Mouse (Mus musculus): ENCODE data around the gene Ppp1r9b. TPM values are rescaled to one million over a fixed set of nuclear protein-coding genes. Genes with fewer than 3 reads are reported as not detected.
"Not testable (repeated sequence)": the region's sequence is repeated elsewhere in the genome, so short reads cannot be mapped to it uniquely, and the experiment has no call there.

Gene Ppp1r9b
- polyA plus RNA-seq, 1 experiment: 14.6 TPM

DNA sequence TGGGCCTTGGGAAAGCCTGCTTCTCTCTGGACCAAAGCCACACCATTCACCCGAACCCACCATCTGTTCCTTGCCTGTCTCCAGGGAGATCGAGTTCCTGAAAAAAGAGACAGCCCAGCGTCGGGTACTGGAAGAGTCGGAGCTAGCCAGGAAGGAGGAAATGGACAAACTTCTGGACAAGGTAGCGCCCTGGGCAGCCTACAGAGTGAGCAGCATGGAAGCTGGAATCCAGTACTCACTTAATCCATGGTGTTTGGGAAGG lies 14.0 kb downstream of the Ppp1r9b start:
- H3K27ac ChIP-seq (ENCODE audit: control insufficient read depth, insufficient read depth, low read depth, low read length): no peak overlapping the region

DNA sequence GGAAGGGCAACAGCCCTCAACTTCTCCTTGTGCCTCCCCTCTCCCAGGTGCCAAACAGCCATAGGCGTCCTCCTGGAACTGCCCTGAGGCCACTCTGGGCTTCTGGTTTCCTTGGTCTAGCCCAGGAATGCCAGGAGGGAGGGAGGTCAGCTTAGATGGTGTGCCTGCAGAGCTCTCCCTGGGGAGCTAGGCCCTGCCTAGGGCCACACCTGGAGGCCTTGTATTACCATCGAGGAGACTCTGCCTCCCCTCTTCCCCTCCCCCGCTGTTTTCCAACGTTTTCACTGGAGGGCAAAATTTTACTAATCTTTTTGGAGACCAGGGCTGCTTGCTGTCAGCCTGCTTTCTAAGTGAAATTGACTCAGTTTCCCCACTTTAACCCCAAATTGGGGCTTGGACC lies 15.2 kb downstream of the Ppp1r9b start:
- no peak overlapping the region for H3K4me3 ChIP-seq (ENCODE audit: control insufficient read depth, low read depth, low read length)
- H3K27me3 ChIP-seq (ENCODE audit: control insufficient read depth, insufficient read depth, low read length): peaks cover 2% of the 10 kb centered on the region; the same call in 1 of the 2 replicates
- no peak for TF ChIP-seq CTCF (IDR thresholded peaks at IDR 0.05; ENCODE audit: control insufficient read depth, insufficient read depth, insufficient replicate concordance, low read depth, low read length)
- no peak for TF ChIP-seq POLR2A (IDR thresholded peaks at IDR 0.05; ENCODE audit: control insufficient read depth, low read depth, low read length)
- no peaks in the 10 kb centered on the region for H3K36me3 ChIP-seq (ENCODE audit: control insufficient read depth, insufficient read depth, low read length)
- peaks cover 27% of the 10 kb centered on the region for H3K4me1 ChIP-seq (ENCODE audit: control insufficient read depth, insufficient read depth, low read length)
- H3K27ac ChIP-seq (ENCODE audit: control insufficient read depth, insufficient read depth, low read depth, low read length): no peak overlapping the region

More for the DNA sequence above, 14.0 kb downstream of the Ppp1r9b start:
- no peak overlapping the region for H3K4me3 ChIP-seq (ENCODE audit: control insufficient read depth, low read depth, low read length)
- H3K4me1 ChIP-seq (ENCODE audit: control insufficient read depth, insufficient read depth, low read length): peaks cover 23% of the 10 kb centered on the region
- no peaks in the 10 kb centered on the region for H3K36me3 ChIP-seq (ENCODE audit: control insufficient read depth, insufficient read depth, low read length)
- no peaks in the 10 kb centered on the region; the same call in 1 of the 2 replicates for H3K27me3 ChIP-seq (ENCODE audit: control insufficient read depth, insufficient read depth, low read length)
- TF ChIP-seq CTCF (IDR thresholded peaks at IDR 0.05; ENCODE audit: control insufficient read depth, insufficient read depth, insufficient replicate concordance, low read depth, low read length): no peak
- no peak for TF ChIP-seq POLR2A (IDR thresholded peaks at IDR 0.05; ENCODE audit: control insufficient read depth, low read depth, low read length)

DNA sequence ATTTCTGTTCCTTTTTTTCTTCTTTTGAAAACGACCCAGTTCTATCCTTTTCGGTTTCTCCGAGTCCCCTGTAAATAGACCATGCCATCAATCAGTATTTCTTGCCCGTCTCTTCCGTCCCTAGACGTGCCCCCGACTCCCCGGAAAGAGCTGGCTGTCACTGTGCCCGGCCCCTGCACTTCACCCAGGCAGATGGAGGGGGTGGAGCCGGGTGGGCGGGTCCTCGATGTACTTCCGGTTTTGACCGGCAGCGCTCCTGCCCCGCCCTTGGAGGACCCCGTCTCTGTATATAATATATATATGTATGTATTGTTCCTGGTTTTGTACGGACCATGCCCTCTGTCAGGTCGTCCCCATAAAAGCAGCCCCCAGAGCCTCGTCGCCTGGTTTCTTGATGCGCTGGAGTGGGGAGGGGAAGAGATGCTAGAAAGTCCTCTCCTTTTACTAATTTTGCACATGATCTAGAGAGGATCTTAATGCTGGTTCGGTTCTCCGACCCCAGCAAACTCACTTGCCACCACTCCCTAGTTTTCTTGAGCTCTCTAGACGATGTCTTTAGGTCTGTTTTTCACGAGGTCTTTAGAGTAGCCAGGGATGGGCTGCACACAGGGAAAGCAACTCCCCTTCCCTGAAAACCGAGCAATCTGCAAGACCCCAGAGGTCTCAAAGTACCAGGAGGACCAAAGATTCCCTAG lies 15.8 kb downstream of the Ppp1r9b start:
- Histone ChIP-seq H3K27me3 (ENCODE audit: control insufficient read depth, insufficient read depth, low read length) (peaks cover 2% of the 10 kb centered on the region; the same call in 1 of the 2 replicates), H3K4me1 (ENCODE audit: control insufficient read depth, insufficient read depth, low read length) (peaks cover 27% of the 10 kb centered on the region), H3K27ac (ENCODE audit: control insufficient read depth, insufficient read depth, low read depth, low read length) (no peak overlapping the region), H3K36me3 (ENCODE audit: control insufficient read depth, insufficient read depth, low read length) (no peaks in the 10 kb centered on the region), H3K4me3 (ENCODE audit: control insufficient read depth, low read depth, low read length) (peak overlapping the region; percentile 25)
- no peak for TF ChIP-seq CTCF (IDR thresholded peaks at IDR 0.05; ENCODE audit: control insufficient read depth, insufficient read depth, insufficient replicate concordance, low read depth, low read length)

DNA sequence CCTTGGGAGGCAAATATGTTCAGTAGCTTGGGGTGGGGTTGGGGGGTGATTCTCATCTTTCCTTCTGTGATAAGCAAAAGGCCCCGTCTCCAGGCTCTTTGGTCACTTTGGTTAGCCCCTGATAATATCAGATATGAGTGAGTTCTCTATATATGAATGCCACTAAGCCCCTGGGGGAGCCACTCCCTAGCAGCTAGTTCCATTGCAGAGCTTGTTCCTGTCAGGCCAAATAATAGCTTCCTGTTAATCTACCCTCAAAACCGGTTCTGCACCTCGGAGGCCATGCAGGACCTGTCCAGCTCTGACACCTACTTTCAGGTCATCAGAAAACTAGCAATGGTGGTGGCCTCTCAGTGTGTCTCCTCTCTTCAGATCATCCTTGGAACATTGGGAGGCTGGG lies 16.6 kb downstream of the Ppp1r9b start:
- Histone ChIP-seq H3K36me3 (ENCODE audit: control insufficient read depth, insufficient read depth, low read length) (no peaks in the 10 kb centered on the region), H3K27me3 (ENCODE audit: control insufficient read depth, insufficient read depth, low read length) (peaks cover 2% of the 10 kb centered on the region; the same call in 1 of the 2 replicates), H3K27ac (ENCODE audit: control insufficient read depth, insufficient read depth, low read depth, low read length) (no peak overlapping the region), H3K4me3 (ENCODE audit: control insufficient read depth, low read depth, low read length) (no peak overlapping the region), H3K4me1 (ENCODE audit: control insufficient read depth, insufficient read depth, low read length) (peaks cover 27% of the 10 kb centered on the region)
- no peak for TF ChIP-seq CTCF (IDR thresholded peaks at IDR 0.05; ENCODE audit: control insufficient read depth, insufficient read depth, insufficient replicate concordance, low read depth, low read length)
- no peak for TF ChIP-seq POLR2A (IDR thresholded peaks at IDR 0.05; ENCODE audit: control insufficient read depth, low read depth, low read length)

DNA sequence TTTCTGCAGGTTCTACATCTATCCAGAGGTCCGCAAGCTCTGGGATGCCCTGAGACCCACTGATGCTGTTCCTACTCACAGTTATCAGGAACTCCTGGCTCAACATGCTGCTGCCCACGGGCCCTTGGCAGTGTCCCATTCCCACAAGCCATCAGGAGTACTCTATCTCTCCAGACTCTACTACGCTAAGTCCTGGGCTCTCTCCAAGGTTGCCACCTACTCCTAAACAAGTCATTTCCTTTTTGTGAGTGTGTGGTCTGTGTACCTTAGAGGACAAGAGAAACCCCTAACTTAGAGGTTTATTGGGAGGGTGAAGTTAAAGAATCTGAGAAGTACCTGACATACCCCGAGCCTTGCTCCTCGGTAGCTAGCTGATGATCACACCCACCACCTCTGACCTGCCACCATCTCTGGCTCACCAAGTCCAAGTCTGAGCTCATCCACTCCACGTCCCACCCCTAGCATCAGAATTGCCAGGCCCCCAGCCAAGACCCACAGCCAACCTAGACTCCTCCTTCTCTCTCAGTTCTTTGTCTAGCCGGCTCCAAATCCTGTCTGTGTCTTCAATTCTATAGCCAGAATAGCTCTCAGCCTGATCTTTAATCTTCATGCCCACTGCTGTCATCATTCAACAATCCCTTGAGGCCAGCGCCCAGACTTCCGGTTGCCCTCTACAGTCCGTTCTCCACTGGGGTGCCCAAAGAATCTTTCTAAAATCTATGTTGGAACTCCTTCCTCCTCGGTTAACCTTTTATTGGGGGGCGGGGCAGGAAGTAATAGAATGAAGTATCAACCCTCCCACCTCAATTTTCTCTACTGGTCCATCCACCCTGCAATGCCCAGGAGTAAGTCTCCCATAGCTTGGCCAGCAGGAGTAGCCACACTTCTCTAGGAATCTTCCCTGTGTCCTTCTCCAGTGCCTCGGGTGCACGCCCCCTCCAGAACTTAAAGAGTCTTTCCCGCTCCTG lies 18.1 kb downstream of the Ppp1r9b start:
- Histone ChIP-seq H3K36me3 (ENCODE audit: control insufficient read depth, insufficient read depth, low read length) (no peaks in the 10 kb centered on the region), H3K27ac (ENCODE audit: control insufficient read depth, insufficient read depth, low read depth, low read length) (no peak overlapping the region)

DNA sequence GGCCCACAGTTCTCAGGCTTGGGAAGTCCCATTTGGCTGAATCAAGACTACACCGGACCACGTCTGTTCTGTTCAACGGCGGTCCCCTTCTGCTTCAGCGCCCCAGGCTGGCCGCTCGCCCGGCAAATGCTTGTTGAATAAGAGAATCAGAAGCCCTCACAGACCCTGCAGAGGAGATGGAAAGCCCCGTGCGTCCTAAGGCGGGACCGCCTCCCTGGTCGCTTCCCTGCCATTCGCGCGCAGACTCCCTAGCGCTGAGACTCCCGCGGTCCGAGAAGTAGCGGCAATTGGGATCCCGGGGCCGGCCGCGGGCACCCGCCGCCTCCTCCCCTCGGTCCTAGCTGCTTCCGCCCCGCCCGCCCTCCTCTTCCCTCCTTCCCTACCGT lies 18.8 kb downstream of the Ppp1r9b start, which contains the start of gene Samd14:
Samd14 (plus strand) TSS at position 251 of the 386 bp plus-strand sequence.
- Histone ChIP-seq H3K4me1 (ENCODE audit: control insufficient read depth, insufficient read depth, low read length) (peaks cover 27% of the 10 kb centered on the region), H3K27ac (ENCODE audit: control insufficient read depth, insufficient read depth, low read depth, low read length) (no peak within 1 kb of the TSS), H3K27me3 (ENCODE audit: control insufficient read depth, insufficient read depth, low read length) (peaks cover 2% of the 10 kb centered on the region; the same call in 1 of the 2 replicates)

More for the DNA sequence above, 18.1 kb downstream of the Ppp1r9b start:
- H3K4me1 ChIP-seq (ENCODE audit: control insufficient read depth, insufficient read depth, low read length): peaks cover 27% of the 10 kb centered on the region
- H3K4me3 ChIP-seq (ENCODE audit: control insufficient read depth, low read depth, low read length): peak overlapping the region; percentile 79
- TF ChIP-seq POLR2A (IDR thresholded peaks at IDR 0.05; ENCODE audit: control insufficient read depth, low read depth, low read length) (no peak), CTCF (IDR thresholded peaks at IDR 0.05; ENCODE audit: control insufficient read depth, insufficient read depth, insufficient replicate concordance, low read depth, low read length) (no peak)
- H3K27me3 ChIP-seq (ENCODE audit: control insufficient read depth, insufficient read depth, low read length): peaks cover 2% of the 10 kb centered on the region; the same call in 1 of the 2 replicates

DNA sequence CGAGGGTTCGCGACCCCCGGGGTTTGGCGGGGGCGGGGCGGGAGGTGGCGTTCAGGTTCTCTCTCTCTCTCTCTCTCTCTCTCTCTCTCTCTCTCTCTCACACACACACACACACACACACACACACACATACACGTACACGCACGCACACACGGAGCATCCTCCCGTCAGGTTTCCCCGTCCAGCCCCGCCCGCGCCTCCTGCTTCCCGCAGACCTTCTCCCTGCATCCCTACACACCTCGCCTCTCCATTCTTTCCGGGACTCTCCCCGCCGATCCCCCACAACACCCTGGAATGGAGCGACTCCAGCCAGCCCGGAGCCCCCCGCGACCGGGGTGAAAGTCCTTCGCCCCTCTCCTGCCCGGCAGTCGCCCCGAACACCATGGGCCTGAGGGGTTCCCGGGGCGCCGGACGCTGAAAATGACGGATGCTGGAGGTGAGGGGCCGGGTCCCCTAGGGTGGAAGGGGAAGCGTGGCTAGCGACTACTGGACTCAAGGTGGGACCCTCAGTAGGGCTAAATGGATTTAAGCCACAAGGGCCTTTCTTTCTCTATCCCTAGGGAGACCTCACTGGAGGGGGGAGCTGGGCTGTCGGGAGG lies 19.4 kb downstream of the Ppp1r9b start:
- no peak for TF ChIP-seq POLR2A (IDR thresholded peaks at IDR 0.05; ENCODE audit: control insufficient read depth, low read depth, low read length)
- no peak for TF ChIP-seq CTCF (IDR thresholded peaks at IDR 0.05; ENCODE audit: control insufficient read depth, insufficient read depth, insufficient replicate concordance, low read depth, low read length)
- Histone ChIP-seq H3K27ac (ENCODE audit: control insufficient read depth, insufficient read depth, low read depth, low read length) (no peak overlapping the region), H3K4me1 (ENCODE audit: control insufficient read depth, insufficient read depth, low read length) (peaks cover 27% of the 10 kb centered on the region), H3K27me3 (ENCODE audit: control insufficient read depth, insufficient read depth, low read length) (peaks cover 2% of the 10 kb centered on the region; the same call in 1 of the 2 replicates), H3K36me3 (ENCODE audit: control insufficient read depth, insufficient read depth, low read length) (no peaks in the 10 kb centered on the region), H3K4me3 (ENCODE audit: control insufficient read depth, low read depth, low read length) (peak overlapping the region; percentile 46)

More for the DNA sequence above, 18.8 kb downstream of the Ppp1r9b start, which contains the start of gene Samd14:
- TF ChIP-seq CTCF (IDR thresholded peaks at IDR 0.05; ENCODE audit: control insufficient read depth, insufficient read depth, insufficient replicate concordance, low read depth, low read length): no peak
- no peak for TF ChIP-seq POLR2A (IDR thresholded peaks at IDR 0.05; ENCODE audit: control insufficient read depth, low read depth, low read length)
- H3K4me3 ChIP-seq (ENCODE audit: control insufficient read depth, low read depth, low read length): peak within 1 kb of the TSS; percentile 79
- H3K36me3 ChIP-seq (ENCODE audit: control insufficient read depth, insufficient read depth, low read length): no peaks in the 10 kb centered on the region

DNA sequence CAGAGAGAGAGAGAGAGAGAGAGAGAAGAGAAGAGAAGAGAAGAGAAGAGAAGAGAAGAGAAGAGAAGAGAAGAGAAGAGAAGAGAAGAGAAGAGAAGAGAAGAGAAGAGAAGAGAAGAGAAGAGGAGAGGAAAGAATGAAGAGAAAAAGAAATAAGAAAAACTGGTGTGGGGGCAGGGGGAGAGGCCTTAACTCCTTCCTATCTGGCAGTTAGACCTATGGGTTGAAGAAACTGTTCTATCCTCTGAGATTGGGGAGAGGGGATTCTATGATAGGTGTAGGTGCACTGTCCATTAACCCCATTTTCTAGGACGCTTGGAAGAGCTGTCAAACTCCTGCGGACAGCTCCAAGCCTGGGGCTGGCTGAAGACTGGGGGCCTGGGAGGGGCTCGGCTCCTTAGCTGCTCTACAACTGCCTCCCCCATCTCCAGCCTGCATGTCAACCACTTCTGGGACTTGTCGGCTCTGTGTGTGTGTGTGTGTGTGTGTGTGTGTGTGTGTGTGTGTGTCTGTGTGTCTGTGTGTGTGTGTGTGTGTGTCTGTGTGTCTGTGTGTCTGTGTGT lies 20.1 kb downstream of the Ppp1r9b start:
- H3K4me1 ChIP-seq (ENCODE audit: control insufficient read depth, insufficient read depth, low read length): peaks cover 26% of the 10 kb centered on the region
- not testable (repeated sequence) for H3K27me3 ChIP-seq (ENCODE audit: control insufficient read depth, insufficient read depth, low read length); H3K4me3 ChIP-seq (ENCODE audit: control insufficient read depth, low read depth, low read length); H3K36me3 ChIP-seq (ENCODE audit: control insufficient read depth, insufficient read depth, low read length); H3K27ac ChIP-seq (ENCODE audit: control insufficient read depth, insufficient read depth, low read depth, low read length)

Data from testis, adult 2 months (tissue).